Mouse (Mus musculus) v-Abl transformed pro-B cells (cell line): ENCODE data around the gene Slc9a5.

ENCODE experiments used
- in situ Hi-C, 2 experiments: fragments of 400-800 bp; cut with MboI; formaldehyde crosslinking; loops; one replicate each; pipeline ENCODE4 v1.15.1; 2025; ENCODE audit not compliant: unreplicated experiment in 2 of 2

Gene Slc9a5

GRCm38 (mm10) chr8:105397747-105398146 is 49.1 kb downstream of the Slc9a5 start:
- in situ Hi-C loops, result loop anchor here in 1 of 2 experiments (10.0 kb wide), 1 partner anchor 743 kb away; no protein-coding TSS in a partner anchor

GRCm38 (mm10) chr8:105400016-105400415 is 51.4 kb downstream of the Slc9a5 start:
- in situ Hi-C loops, result no loop called here

- in situ Hi-C loops, result no loop called here
These were observed 54.8 kb downstream of the Slc9a5 start for GRCm38 (mm10) chr8:105403467-105403866.

- in situ Hi-C loops, result no loop called here
These were observed 55.9 kb downstream of the Slc9a5 start for GRCm38 (mm10) chr8:105404496-105404895.

GRCm38 (mm10) chr8:105406416-105406815 is 57.8 kb downstream of the Slc9a5 start:
- in situ Hi-C loops, result no loop called here

- in situ Hi-C loops, result no loop called here
These were observed 59.7 kb downstream of the Slc9a5 start for GRCm38 (mm10) chr8:105408331-105408730.

DNA sequence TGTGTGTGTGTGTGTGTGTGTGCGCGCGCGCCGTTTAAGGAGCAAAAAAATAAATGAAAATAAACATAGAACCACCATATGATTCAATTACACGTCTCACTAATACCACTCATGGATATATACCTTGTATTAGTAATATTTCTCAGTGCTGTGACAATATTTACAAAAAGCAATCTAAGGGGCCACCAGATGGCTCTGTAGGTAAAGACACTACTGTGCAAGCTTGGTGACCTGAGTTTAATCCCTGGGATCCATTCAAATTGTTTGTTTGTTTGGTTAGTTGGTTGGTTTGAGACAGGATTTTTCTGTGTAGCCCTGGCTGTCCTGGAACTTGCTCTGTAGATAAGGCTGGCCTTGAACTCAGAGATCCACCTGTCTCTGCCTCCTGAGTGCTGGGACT is 61.3 kb downstream of the Slc9a5 start:
- in situ Hi-C loops, result no loop called here

GRCm38 (mm10) chr8:105413391-105413790 is 64.7 kb downstream of the Slc9a5 start, which contains the start of the genes Kctd19 and Lrrc36:
Gene Kctd19 (minus strand): TSS chr8:105413502.
Gene Lrrc36 (plus strand): TSS chr8:105413571.
- in situ Hi-C loops, result no loop called here

DNA sequence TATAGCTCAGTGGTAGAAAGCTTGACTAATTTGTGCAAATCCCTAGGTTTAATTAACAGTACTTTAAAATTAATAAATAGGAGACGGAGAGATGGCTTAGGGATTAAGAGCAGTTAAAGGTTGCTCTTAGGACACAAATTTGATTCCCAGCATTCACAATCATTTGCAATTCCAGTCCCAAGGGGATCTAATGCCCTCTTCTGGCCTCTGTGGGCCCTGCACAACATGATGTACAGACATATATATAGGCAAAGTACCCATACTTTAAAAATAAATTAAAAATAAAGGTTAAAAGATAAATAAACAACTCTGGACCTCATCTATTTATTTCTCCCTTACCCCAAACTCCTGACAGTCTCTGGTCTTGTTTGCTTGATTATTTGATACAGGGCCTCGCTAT is 70.3 kb downstream of the Slc9a5 start:
- in situ Hi-C loops, result no loop called here
